Mouse (Mus musculus) adrenal gland, postnatal 0 days (tissue): ENCODE measurements around the gene Cacna1e. TPM values are rescaled to one million over a fixed set of nuclear protein-coding genes. Genes with fewer than 3 reads are reported as not detected.

ENCODE experiments used
- polyA plus RNA-seq: library from polyadenylated mRNA; unstranded; fragments of >200 nt; fragmentation: Nextera tagmentation; extraction: Ambion mirVana; gene quantifications from 2 replicates; pipeline ENCODE4 v1.2.1, GENCODE M21; 2015

The Cacna1e gene
- 0.39 and 1.2 TPM in 2 replicates for polyA plus RNA-seq

DNA sequence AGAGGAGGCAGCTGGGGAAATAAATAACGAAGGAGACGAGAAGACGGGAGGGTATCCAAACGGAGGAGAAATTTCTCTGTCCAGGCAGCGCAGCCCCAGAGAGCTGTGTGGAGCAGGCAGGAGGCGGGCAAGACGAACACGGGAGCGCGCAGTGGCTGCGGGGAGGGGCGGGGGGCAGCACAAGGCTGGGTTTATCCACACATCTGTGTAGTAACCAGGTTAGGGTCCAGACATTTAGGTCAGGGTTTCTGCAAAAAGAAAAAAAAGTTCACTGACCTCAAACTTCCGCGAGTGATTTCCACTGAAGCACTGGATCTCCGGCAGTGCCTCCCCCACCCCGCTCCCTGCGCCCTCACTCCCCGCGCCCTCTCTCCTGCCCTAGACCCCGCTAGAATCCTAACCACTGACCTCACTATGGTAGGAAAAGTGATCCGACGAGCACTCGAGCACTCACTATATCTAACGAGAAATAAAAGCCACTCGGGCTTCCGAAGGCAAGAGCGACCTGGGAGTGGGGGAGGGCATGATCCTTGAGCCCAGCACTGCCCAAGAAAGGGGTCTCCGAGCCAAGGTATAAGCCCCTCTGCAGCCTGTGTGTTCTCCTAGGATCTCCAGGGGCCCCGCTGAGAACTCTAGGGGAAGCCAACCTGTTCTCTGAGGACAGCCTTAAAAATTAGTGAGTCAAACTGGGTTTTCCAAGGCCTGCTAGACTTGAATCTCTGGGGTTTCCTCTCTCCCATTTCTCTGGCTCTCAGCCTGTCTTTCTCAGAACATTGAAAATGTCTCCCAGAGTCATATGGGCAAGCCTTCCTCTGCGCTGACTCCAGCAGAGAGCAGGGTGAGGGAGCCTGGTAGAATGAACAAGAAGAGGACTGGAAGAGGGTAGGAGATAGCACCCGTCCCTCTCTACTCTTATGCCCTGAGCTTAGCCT is at the start of gene Cacna1e:
TSS of gene Cacna1e (minus strand) at position 227 of the 932 bp plus-strand sequence.

Other genes starting within 250 kb of the Cacna1e start
- 7.4 and 9.0 TPM in 2 replicates for gene Ier5, start 215.1 kb upstream of the Cacna1e start, polyA plus RNA-seq